Mouse (Mus musculus): Measurements from ENCODE around the gene Gse1. TPM values are rescaled to one million over a fixed set of nuclear protein-coding genes. Genes with fewer than 3 reads are reported as not detected.

Gene Gse1
- polyA plus RNA-seq, 1 experiment from 2014 or later, result 25.3 TPM

DNA sequence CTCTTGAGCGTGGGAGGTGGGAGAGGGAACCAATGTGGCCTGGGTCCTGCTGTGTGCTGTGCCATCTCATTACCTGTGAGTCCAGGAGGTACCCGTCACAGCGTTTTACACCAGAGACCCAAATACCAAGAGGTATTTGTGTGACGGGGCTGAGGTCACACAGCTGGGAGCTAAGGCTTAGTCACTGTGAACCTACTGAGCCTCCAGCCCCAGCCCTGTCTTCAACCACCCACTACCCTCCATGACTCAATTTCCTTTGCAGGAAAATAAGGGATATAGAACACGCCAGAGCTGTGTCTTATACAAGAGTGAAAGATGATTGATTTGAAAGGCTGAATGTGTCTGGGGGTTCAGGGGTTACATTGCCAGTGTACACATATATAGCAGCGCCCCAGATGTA, 234.4 kb downstream of the Gse1 start:
- Histone ChIP-seq H3K27me3 (replicated peaks; ENCODE audit: control insufficient read depth, insufficient read depth, low read length) (0 out of 2 replicates have a peak, but pooled peaks cover 4% of the 10 kb centered on the region), H3K4me1 (replicated peaks; ENCODE audit: control insufficient read depth, insufficient read depth, low read length) (peaks cover 47% of the 10 kb centered on the region), H3K4me3 (ENCODE audit: low read depth, low read length) (no peak overlapping the region), H3K9me3 (ENCODE audit: control insufficient read depth, low read length) (no peaks in the 10 kb centered on the region), H3K27ac (ENCODE audit: low read depth, low read length) (no peak overlapping the region), H3K36me3 (ENCODE audit: control insufficient read depth, insufficient read depth, low read length) (no peaks in the 10 kb centered on the region), H3K9ac (ENCODE audit: low read depth, low read length) (no peak overlapping the region), H3K4me2 (peak overlapping the region; percentile 49)
- DNase-seq (ENCODE audit: low spot score) (no peak), ATAC-seq (replicated peaks; ENCODE audit: low FRiP score) (no peak)
- 63% methylated on average over 6 of the region's 6 CpGs for WGBS

DNA sequence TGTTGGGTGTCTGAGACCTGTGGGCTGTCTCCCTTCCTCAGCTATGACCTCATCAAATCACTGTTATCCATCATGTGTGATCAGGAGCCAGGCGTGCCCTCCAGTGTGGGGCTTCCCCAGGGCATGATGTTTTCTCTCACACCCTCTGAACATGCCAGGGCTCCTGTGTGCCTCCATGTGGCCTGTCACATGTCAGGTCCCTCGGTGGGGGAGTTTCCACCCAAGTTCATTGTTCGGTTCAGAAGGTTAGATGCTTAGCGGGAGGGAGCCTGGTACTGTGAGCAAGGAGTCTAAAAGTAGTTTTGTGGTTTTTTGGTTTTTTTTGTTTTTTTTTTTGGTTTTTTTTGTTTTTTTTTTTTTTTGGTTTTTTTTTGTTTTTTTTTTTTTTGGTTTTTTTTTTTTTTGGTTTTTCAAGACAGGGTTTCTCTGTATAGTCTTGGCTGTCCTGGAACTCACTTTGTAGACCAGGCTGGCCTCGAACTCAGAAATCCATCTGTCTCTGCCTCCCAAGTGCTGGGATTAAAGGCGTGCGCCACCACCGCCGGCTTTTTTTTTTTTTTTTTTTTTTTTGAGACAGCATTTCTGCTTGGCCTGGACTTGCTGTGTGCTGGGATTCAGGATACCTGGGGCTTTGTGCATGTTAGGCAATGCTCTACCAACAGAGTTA, 235.8 kb downstream of the Gse1 start:
- Histone ChIP-seq H3K27ac (ENCODE audit: low read depth, low read length) (no peak overlapping the region), H3K4me2 (no peak overlapping the region), H3K9ac (ENCODE audit: low read depth, low read length) (no peak overlapping the region), H3K36me3 (ENCODE audit: control insufficient read depth, insufficient read depth, low read length) (no peaks in the 10 kb centered on the region), H3K4me1 (replicated peaks; ENCODE audit: control insufficient read depth, insufficient read depth, low read length) (peaks cover 43% of the 10 kb centered on the region), H3K4me3 (ENCODE audit: low read depth, low read length) (no peak overlapping the region), H3K27me3 (replicated peaks; ENCODE audit: control insufficient read depth, insufficient read depth, low read length) (no peaks in the 10 kb centered on the region), H3K9me3 (ENCODE audit: control insufficient read depth, low read length) (no peaks in the 10 kb centered on the region)
- WGBS, result 86% methylated on average over 9 of the region's 9 CpGs
- DNase-seq (ENCODE audit: low spot score) (no peak), ATAC-seq (replicated peaks; ENCODE audit: low FRiP score) (no peak)

DNA sequence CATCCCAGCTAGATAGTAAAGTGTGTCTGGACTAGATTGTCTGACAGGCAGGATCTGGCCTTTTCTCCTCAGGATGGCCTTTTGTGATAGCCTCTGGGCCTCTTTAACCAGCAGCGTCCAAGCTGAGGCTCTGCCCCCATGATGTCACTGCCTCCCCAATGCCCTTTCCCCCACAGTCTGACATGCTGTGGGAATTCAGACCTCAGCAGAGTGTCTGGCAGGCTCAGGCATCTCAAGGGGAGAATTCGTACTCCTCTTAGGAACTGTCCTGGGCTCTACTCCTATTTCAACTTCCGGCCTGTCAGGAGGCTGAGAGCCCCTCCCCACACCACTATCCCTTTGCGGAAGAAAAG, 236.3 kb downstream of the Gse1 start:
- WGBS, result 56% methylated on average over 4 of the region's 4 CpGs
- Histone ChIP-seq H3K4me1 (replicated peaks; ENCODE audit: control insufficient read depth, insufficient read depth, low read length) (peaks cover 43% of the 10 kb centered on the region), H3K4me3 (ENCODE audit: low read depth, low read length) (no peak overlapping the region), H3K9ac (ENCODE audit: low read depth, low read length) (no peak overlapping the region), H3K36me3 (ENCODE audit: control insufficient read depth, insufficient read depth, low read length) (no peaks in the 10 kb centered on the region), H3K4me2 (no peak overlapping the region), H3K27me3 (replicated peaks; ENCODE audit: control insufficient read depth, insufficient read depth, low read length) (no peaks in the 10 kb centered on the region), H3K27ac (ENCODE audit: low read depth, low read length) (no peak overlapping the region), H3K9me3 (ENCODE audit: control insufficient read depth, low read length) (no peaks in the 10 kb centered on the region)
- DNase-seq (ENCODE audit: low spot score), result no peak
- no peak for ATAC-seq (replicated peaks; ENCODE audit: low FRiP score)

DNA sequence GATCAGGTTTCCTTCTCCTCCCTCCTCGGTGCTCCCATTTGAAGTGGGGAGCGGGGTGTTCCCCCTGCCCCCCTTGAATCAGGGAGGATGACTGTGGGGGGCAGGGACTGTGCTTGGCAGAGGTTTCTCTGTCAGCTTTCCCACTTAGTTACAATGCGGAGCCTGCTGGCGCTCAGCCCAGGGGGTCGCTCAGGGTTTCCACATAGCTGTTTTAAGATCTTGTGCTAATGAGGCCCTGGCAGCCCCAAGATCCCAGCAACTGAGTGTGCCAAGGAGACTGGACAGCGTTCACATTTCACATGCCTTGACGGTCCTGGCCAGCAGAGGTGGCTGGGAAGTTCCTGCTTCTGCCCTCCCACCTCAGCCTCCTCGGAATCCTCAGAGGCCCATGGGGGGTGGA, 237.5 kb downstream of the Gse1 start:
- Histone ChIP-seq H3K9me3 (ENCODE audit: control insufficient read depth, low read length) (no peaks in the 10 kb centered on the region), H3K9ac (ENCODE audit: low read depth, low read length) (no peak overlapping the region), H3K4me3 (ENCODE audit: low read depth, low read length) (no peak overlapping the region), H3K27me3 (replicated peaks; ENCODE audit: control insufficient read depth, insufficient read depth, low read length) (no peaks in the 10 kb centered on the region), H3K36me3 (ENCODE audit: control insufficient read depth, insufficient read depth, low read length) (no peaks in the 10 kb centered on the region), H3K4me1 (replicated peaks; ENCODE audit: control insufficient read depth, insufficient read depth, low read length) (peaks cover 40% of the 10 kb centered on the region), H3K4me2 (no peak overlapping the region), H3K27ac (ENCODE audit: low read depth, low read length) (no peak overlapping the region)
- WGBS, result 40% methylated on average over 8 of the region's 8 CpGs
- no peak for ATAC-seq (replicated peaks; ENCODE audit: low FRiP score)
- DNase-seq (ENCODE audit: low spot score), result no peak

DNA sequence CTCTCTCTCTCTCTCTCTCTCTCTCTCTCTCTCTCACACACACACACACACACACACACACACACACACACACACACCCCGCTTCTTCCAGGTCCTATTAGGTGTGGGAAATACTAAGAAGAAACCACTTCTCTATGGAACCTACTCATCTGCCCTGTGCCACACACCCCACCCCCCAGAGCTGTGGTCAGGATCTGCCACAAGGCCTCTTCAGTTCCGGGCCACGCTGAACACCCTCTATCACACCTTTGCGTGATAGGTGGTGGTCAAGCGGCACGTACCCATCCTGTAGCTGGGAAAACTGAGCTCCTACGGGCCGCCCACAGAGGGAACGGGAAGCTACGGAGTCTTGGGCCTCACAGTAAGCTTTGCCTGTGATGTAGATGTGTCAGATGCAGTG, 238.0 kb downstream of the Gse1 start:
- Histone ChIP-seq H3K9me3 (ENCODE audit: control insufficient read depth, low read length) (no peaks in the 10 kb centered on the region), H3K27ac (ENCODE audit: low read depth, low read length) (no peak overlapping the region)

DNA sequence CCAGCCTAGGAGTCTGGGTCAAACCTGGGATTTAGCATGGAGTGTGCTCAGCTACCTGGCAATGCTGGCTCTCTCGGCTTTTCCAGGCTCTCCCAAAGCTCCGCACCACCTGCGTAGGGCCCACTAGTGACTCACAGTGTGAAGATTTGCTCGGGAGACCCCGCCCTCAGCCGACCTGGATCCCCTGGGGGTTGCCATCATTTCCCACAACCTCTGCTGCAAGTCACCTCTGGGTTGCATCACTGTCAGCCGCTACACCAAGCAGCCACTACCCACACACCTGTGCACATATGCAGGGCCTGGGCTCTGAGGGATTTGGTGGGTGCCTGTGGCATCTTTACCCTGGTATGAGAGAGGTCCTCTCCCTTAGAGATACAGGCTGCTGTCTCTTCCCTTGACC, 239.3 kb downstream of the Gse1 start:
- Histone ChIP-seq H3K4me1 (replicated peaks; ENCODE audit: control insufficient read depth, insufficient read depth, low read length) (peaks cover 39% of the 10 kb centered on the region), H3K36me3 (ENCODE audit: control insufficient read depth, insufficient read depth, low read length) (no peaks in the 10 kb centered on the region), H3K9me3 (ENCODE audit: control insufficient read depth, low read length) (no peaks in the 10 kb centered on the region), H3K4me3 (ENCODE audit: low read depth, low read length) (no peak overlapping the region), H3K27ac (ENCODE audit: low read depth, low read length) (no peak overlapping the region), H3K4me2 (no peak overlapping the region), H3K27me3 (replicated peaks; ENCODE audit: control insufficient read depth, insufficient read depth, low read length) (no peaks in the 10 kb centered on the region), H3K9ac (ENCODE audit: low read depth, low read length) (no peak overlapping the region)
- no peak for ATAC-seq (replicated peaks; ENCODE audit: low FRiP score)
- WGBS, result 90% methylated on average over 7 of the region's 7 CpGs
- no peak for DNase-seq (ENCODE audit: low spot score)

More for the DNA sequence above, 238.0 kb downstream of the Gse1 start:
- Histone ChIP-seq H3K4me2 (no peak overlapping the region), H3K36me3 (ENCODE audit: control insufficient read depth, insufficient read depth, low read length) (no peaks in the 10 kb centered on the region), H3K27me3 (replicated peaks; ENCODE audit: control insufficient read depth, insufficient read depth, low read length) (no peaks in the 10 kb centered on the region), H3K4me3 (ENCODE audit: low read depth, low read length) (no peak overlapping the region), H3K4me1 (replicated peaks; ENCODE audit: control insufficient read depth, insufficient read depth, low read length) (peaks cover 39% of the 10 kb centered on the region), H3K9ac (ENCODE audit: low read depth, low read length) (no peak overlapping the region)
- DNase-seq (ENCODE audit: low spot score), result no peak
- no peak for ATAC-seq (replicated peaks; ENCODE audit: low FRiP score)
- 34% methylated on average over 10 of the region's 10 CpGs for WGBS

DNA sequence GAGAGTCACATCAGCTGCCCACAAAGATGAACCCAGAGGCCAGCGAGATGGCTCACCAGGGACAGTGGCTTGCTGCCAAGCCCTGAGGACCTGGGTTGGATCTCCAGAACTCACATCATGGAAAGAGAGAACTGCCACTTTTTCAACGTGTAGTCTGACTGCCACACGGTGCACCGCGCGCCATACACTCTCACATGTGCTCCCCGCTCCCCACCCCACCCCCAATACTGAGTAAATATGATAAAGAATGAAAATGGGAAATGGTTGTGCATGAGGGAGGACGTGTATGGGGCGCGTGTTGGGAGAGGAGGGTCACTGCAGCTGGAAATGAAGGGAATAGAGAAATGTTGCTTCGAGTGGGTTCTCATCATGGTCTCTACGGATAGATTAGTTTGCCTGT, 241.9 kb downstream of the Gse1 start:
- Histone ChIP-seq H3K4me1 (replicated peaks; ENCODE audit: control insufficient read depth, insufficient read depth, low read length) (peaks cover 50% of the 10 kb centered on the region), H3K9me3 (ENCODE audit: control insufficient read depth, low read length) (no peaks in the 10 kb centered on the region), H3K27me3 (replicated peaks; ENCODE audit: control insufficient read depth, insufficient read depth, low read length) (no peaks in the 10 kb centered on the region), H3K4me2 (no peak overlapping the region), H3K4me3 (ENCODE audit: low read depth, low read length) (no peak overlapping the region), H3K27ac (ENCODE audit: low read depth, low read length) (no peak overlapping the region), H3K36me3 (ENCODE audit: control insufficient read depth, insufficient read depth, low read length) (no peaks in the 10 kb centered on the region), H3K9ac (ENCODE audit: low read depth, low read length) (no peak overlapping the region)
- WGBS, result 81% methylated on average over 12 of the region's 12 CpGs
- DNase-seq (ENCODE audit: low spot score) (no peak), ATAC-seq (replicated peaks; ENCODE audit: low FRiP score) (no peak)

DNA sequence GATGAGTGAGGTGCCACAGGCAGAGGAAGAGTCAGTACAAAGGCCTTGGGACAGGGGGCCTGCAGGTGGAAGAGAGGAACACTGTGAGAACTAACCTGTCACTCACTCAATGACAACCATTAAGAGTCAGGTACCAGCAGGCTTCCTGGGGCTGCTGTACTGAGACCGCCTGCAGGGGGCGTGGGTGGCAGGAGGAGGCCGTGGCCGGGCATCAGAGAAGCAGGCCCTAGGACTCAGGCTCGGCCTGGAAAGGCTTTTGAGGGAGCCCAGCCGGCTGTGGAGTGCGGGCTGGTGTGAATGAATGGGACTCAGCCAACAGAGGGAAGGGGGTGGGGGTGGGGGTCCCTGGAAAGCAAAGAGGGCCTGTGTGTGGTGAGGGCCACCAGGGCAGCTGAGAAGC, 242.9 kb downstream of the Gse1 start:
- DNase-seq (ENCODE audit: low spot score), result no peak

DNA sequence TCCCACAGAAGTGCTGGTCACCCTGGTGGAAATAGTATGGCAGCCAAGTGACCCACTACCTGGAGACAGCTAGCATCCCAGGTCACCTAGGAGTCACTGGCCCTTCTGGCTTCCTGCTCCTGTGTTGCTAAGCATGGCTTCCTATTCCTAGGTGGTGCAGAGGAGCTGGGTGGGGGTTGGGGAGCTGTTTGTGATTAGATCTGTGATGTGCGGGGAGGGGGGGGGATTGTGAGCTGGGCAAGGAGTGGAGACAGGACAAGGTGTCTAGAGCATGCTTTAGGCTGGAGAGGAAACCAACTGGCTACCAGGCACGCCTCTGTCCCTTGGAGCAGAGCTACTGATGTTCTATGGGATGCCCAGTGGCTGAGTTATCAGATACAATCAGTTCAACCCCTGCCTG, 243.5 kb downstream of the Gse1 start:
- no peak overlapping the region for H3K27ac ChIP-seq (ENCODE audit: low read depth, low read length)
- H3K4me2 ChIP-seq, result no peak overlapping the region
- no peaks in the 10 kb centered on the region for H3K36me3 ChIP-seq (ENCODE audit: control insufficient read depth, insufficient read depth, low read length)
- 48% methylated on average over 2 of the region's 2 CpGs for WGBS
- H3K4me3 ChIP-seq (ENCODE audit: low read depth, low read length), result no peak overlapping the region
- no peaks in the 10 kb centered on the region for H3K9me3 ChIP-seq (ENCODE audit: control insufficient read depth, low read length)
- H3K4me1 ChIP-seq (replicated peaks; ENCODE audit: control insufficient read depth, insufficient read depth, low read length), result peaks cover 57% of the 10 kb centered on the region
- DNase-seq (ENCODE audit: low spot score) (no peak), ATAC-seq (replicated peaks; ENCODE audit: low FRiP score) (no peak)
- H3K9ac ChIP-seq (ENCODE audit: low read depth, low read length), result no peak overlapping the region
- H3K27me3 ChIP-seq (replicated peaks; ENCODE audit: control insufficient read depth, insufficient read depth, low read length), result no peaks in the 10 kb centered on the region

More for the DNA sequence above, 242.9 kb downstream of the Gse1 start:
- Histone ChIP-seq H3K4me3 (ENCODE audit: low read depth, low read length) (no peak overlapping the region), H3K9me3 (ENCODE audit: control insufficient read depth, low read length) (no peaks in the 10 kb centered on the region), H3K4me2 (no peak overlapping the region; the same call in 1 of the 2 replicates), H3K27me3 (replicated peaks; ENCODE audit: control insufficient read depth, insufficient read depth, low read length) (no peaks in the 10 kb centered on the region), H3K27ac (ENCODE audit: low read depth, low read length) (no peak overlapping the region), H3K4me1 (replicated peaks; ENCODE audit: control insufficient read depth, insufficient read depth, low read length) (peaks cover 55% of the 10 kb centered on the region), H3K36me3 (ENCODE audit: control insufficient read depth, insufficient read depth, low read length) (no peaks in the 10 kb centered on the region), H3K9ac (ENCODE audit: low read depth, low read length) (no peak overlapping the region)
- 12% methylated on average over 7 of the region's 7 CpGs for WGBS
- no peak for ATAC-seq (replicated peaks; ENCODE audit: low FRiP score)

Data from liver, embryonic 11.5 days (tissue).